Mouse (Mus musculus) lung, embryonic 14.5 days (tissue): Measurements from ENCODE around the gene Pxk. TPM values are rescaled to one million over a fixed set of nuclear protein-coding genes. Genes with fewer than 3 reads are reported as not detected.
"Not testable (repeated sequence)": the region's sequence is repeated elsewhere in the genome, so short reads cannot be mapped to it uniquely, and the experiment has no call there.

Experiments used
- ATAC-seq: fragments of 200-750 bp; cut with Nextera tagmentation; 2 replicates; pipeline ENCODE4 v1.8.0; 2017; ENCODE audit warnings: mild to moderate bottlenecking, moderate TSS enrichment, moderate library complexity; ENCODE audit not compliant: insufficient read depth
- DNase-seq: peaks from one replicate; pipeline ENCODE4 v3.0.0-alpha.2; 2015
- H3K27ac ChIP-seq: fragments of 300-500 bp; sonication (generic); 2 replicates; pipeline ENCODE4 v1.5.1; 2014; ENCODE audit warnings: low read depth, mild to moderate bottlenecking, moderate library complexity
- H3K27me3 ChIP-seq: fragments of 300-500 bp; sonication (generic); 2 replicates; pipeline ENCODE4 v1.6.1; 2014; ENCODE audit warnings: low read length, control low read depth; ENCODE audit not compliant: insufficient read depth
- H3K36me3 ChIP-seq: fragments of 300-500 bp; sonication (generic); 2 replicates; pipeline ENCODE4 v1.6.1; 2014; ENCODE audit warnings: control low read depth; ENCODE audit not compliant: insufficient read depth
- H3K4me1 ChIP-seq: fragments of 300-500 bp; sonication (generic); 2 replicates; pipeline ENCODE4 v1.6.1; 2014; ENCODE audit warnings: antibody characterized with exemption, control low read depth; ENCODE audit not compliant: insufficient read depth
- H3K4me2 ChIP-seq: fragments of 300-500 bp; sonication (generic); 2 replicates; pipeline ENCODE4 v1.6.1; 2014; ENCODE audit warnings: mild to moderate bottlenecking
- H3K4me3 ChIP-seq: fragments of 300-500 bp; sonication (generic); 2 replicates; pipeline ENCODE4 v1.5.1; 2014; ENCODE audit warnings: low read depth, low read length
- H3K9ac ChIP-seq: fragments of 300-500 bp; sonication (generic); 2 replicates; pipeline ENCODE4 v1.6.1; 2014
- H3K9me3 ChIP-seq: fragments of 300-500 bp; sonication (generic); 2 replicates; pipeline ENCODE4 v1.6.1; 2016; ENCODE audit warnings: low read depth, low read length, control low read depth
- CTCF ChIP-seq: IDR thresholded peaks from 2 replicates; pipeline ENCODE4 v1.5.1; 2016; ENCODE audit warnings: antibody characterized with exemption, low read depth
- WGBS: fragments of 180-500 bp; shearing (Covaris S2); extraction: QIAGEN DNeasy Blood & Tissue Kit; methylation state at CpG from one replicate; pipeline ENCODE4 v1.1.7; 2014; 5-methylcytosine and 5-hydroxymethylcytosine counted together
- polyA plus RNA-seq: library from polyadenylated mRNA; unstranded; fragments of >200 nt; fragmentation: Nextera tagmentation; extraction: Ambion mirVana; gene quantifications from 2 replicates; pipeline ENCODE4 v1.2.1, GENCODE M21; 2014

The Pxk gene
- polyA plus RNA-seq, 1 experiment from 2014 or later, result 31.2 TPM

GRCm38 (mm10) chr14:8159141-8159540, 61.1 kb downstream of the Pxk start:
- no peak overlapping the region for H3K9ac ChIP-seq
- H3K9me3 ChIP-seq, result no peaks in the 10 kb centered on the region
- no peak for DNase-seq
- H3K27ac ChIP-seq, result no peak overlapping the region
- WGBS, result 72% methylated on average over 3 of the region's 3 CpGs
- no peak for TF ChIP-seq CTCF
- no peaks in the 10 kb centered on the region for H3K4me1 ChIP-seq
- no peaks in the 10 kb centered on the region for H3K27me3 ChIP-seq
- no peak overlapping the region for H3K4me3 ChIP-seq
- ATAC-seq, result no peak
- H3K4me2 ChIP-seq, result no peak overlapping the region
- H3K36me3 ChIP-seq, result peaks cover 33% of the 10 kb centered on the region

GRCm38 (mm10) chr14:8161777-8162176, 63.8 kb downstream of the Pxk start:
- H3K9me3 ChIP-seq, result no peaks in the 10 kb centered on the region
- ATAC-seq (no peak), DNase-seq (no peak)
- H3K4me2 ChIP-seq, result no peak overlapping the region
- peak; percentile 40 for TF ChIP-seq CTCF
- no peaks in the 10 kb centered on the region for H3K4me1 ChIP-seq
- H3K36me3 ChIP-seq, result peaks cover 52% of the 10 kb centered on the region
- H3K4me3 ChIP-seq, result no peak overlapping the region
- 88% methylated on average over 2 of the region's 2 CpGs for WGBS
- H3K27me3 ChIP-seq, result no peaks in the 10 kb centered on the region
- no peak overlapping the region for H3K27ac ChIP-seq
- H3K9ac ChIP-seq, result no peak overlapping the region

GRCm38 (mm10) chr14:8164463-8164862, 66.5 kb downstream of the Pxk start:
- Histone ChIP-seq H3K9me3 (no peaks in the 10 kb centered on the region), H3K4me1 (no peaks in the 10 kb centered on the region), H3K36me3 (peaks cover 78% of the 10 kb centered on the region), H3K4me3 (no peak overlapping the region), H3K9ac (no peak overlapping the region), H3K4me2 (no peak overlapping the region), H3K27me3 (no peaks in the 10 kb centered on the region), H3K27ac (no peak overlapping the region)
- TF ChIP-seq CTCF, result no peak
- ATAC-seq, result no peak
- 72% methylated on average over 7 of the region's 7 CpGs for WGBS
- no peak for DNase-seq

GRCm38 (mm10) chr14:8172507-8173410, 74.7 kb downstream of the Pxk start, which contains the start of gene Pdhb:
Pdhb (minus strand) TSS chr14:8173025.
- peak within 1 kb of the TSS; percentile 83 for H3K9ac ChIP-seq
- H3K4me1 ChIP-seq, result peaks cover 6% of the 10 kb centered on the region; the same call in 1 of the 2 replicates
- WGBS, result under 1% methylated on average over 64 of the region's 64 CpGs
- no peaks in the 10 kb centered on the region for H3K27me3 ChIP-seq
- H3K4me2 ChIP-seq, result peak within 1 kb of the TSS; percentile 79
- DNase-seq (peak; percentile 100), ATAC-seq (peak; percentile 100)
- H3K27ac ChIP-seq, result peak within 1 kb of the TSS; percentile 86
- H3K4me3 ChIP-seq, result peak within 1 kb of the TSS; percentile 87
- TF ChIP-seq CTCF, result no peak; the same call in 1 of the 2 replicates
- H3K36me3 ChIP-seq, result peaks cover 34% of the 10 kb centered on the region
- no peaks in the 10 kb centered on the region for H3K9me3 ChIP-seq

GRCm38 (mm10) chr14:8173542-8174250, 75.7 kb downstream of the Pxk start:
- H3K9me3 ChIP-seq, result not testable (repeated sequence)

GRCm38 (mm10) chr14:8174634-8175033, 76.6 kb downstream of the Pxk start:
- WGBS, result 75% methylated on average over 5 of the region's 5 CpGs
- no peak for DNase-seq
- Histone ChIP-seq H3K4me1 (peaks cover 6% of the 10 kb centered on the region; the same call in 1 of the 2 replicates), H3K4me2 (no peak overlapping the region), H3K27me3 (no peaks in the 10 kb centered on the region), H3K27ac (no peak overlapping the region), H3K9ac (no peak overlapping the region), H3K4me3 (no peak overlapping the region), H3K36me3 (peaks cover 16% of the 10 kb centered on the region), H3K9me3 (no peaks in the 10 kb centered on the region)
- no peak for TF ChIP-seq CTCF
- ATAC-seq, result no peak

More at GRCm38 (mm10) chr14:8173542-8174250, 75.7 kb downstream of the Pxk start:
- ATAC-seq, result peak; percentile 2; the same call in 1 of the 2 replicates
- TF ChIP-seq CTCF, result peak; percentile 36
- H3K27ac ChIP-seq, result peak overlapping the region; percentile 58
- peaks cover 25% of the 10 kb centered on the region for H3K36me3 ChIP-seq
- not testable (repeated sequence) for H3K4me1 ChIP-seq, H3K27me3 ChIP-seq
- H3K9ac ChIP-seq, result peak overlapping the region; percentile 48
- DNase-seq, result peak; percentile 38
- H3K4me3 ChIP-seq, result peak overlapping the region; percentile 87
- WGBS, result 19% methylated on average over 5 of the region's 7 CpGs
- H3K4me2 ChIP-seq, result peak overlapping the region; percentile 79

- H3K9ac ChIP-seq, result no peak overlapping the region
- H3K9me3 ChIP-seq, result no peaks in the 10 kb centered on the region
- H3K4me2 ChIP-seq, result no peak overlapping the region
- no peak for ATAC-seq
- no peaks in the 10 kb centered on the region for H3K27me3 ChIP-seq
- no peaks in the 10 kb centered on the region for H3K36me3 ChIP-seq
- TF ChIP-seq CTCF, result no peak
- peaks cover 6% of the 10 kb centered on the region; the same call in 1 of the 2 replicates for H3K4me1 ChIP-seq
- no peak overlapping the region for H3K4me3 ChIP-seq
- peak; percentile 43 for DNase-seq
- no peak overlapping the region for H3K27ac ChIP-seq
- WGBS, result 54% methylated on average over 5 of the region's 5 CpGs
These were observed 78.2 kb downstream of the Pxk start for GRCm38 (mm10) chr14:8176251-8176650.
